Mouse (Mus musculus) olfactory bulb, adult 2 months (tissue): ENCODE data around the gene Art4.

Source experiments
- CTCF ChIP-seq: fragments of 200-500 bp; IDR thresholded peaks from 2 replicates; pipeline ENCODE4 v1.5.1; 2012; ENCODE audit warnings: low read depth, mild to moderate bottlenecking, low read length, moderate library complexity; ENCODE audit not compliant: insufficient read depth
- POLR2A ChIP-seq: fragments of 200-500 bp; IDR thresholded peaks from 2 replicates; pipeline ENCODE4 v1.6.1; 2012; ENCODE audit warnings: mild to moderate bottlenecking, low read depth, low read length, moderate library complexity; ENCODE audit not compliant: insufficient read depth

GRCm38 (mm10) chr6:136807395-136808013 is 50.0 kb downstream of the Art4 start:
- TF ChIP-seq CTCF (no peak), POLR2A (no peak)
